Mouse (Mus musculus): ENCODE results near the gene Heatr5b.
"Not testable (repeated sequence)": the region's sequence is repeated elsewhere in the genome, so short reads cannot be mapped to it uniquely, and the experiment has no call there.

Gene Heatr5b

GRCm38 (mm10) chr17:78834856-78835835 is at the start of gene Heatr5b, which contains the start of gene Gpatch11:
Heatr5b (minus strand) TSS chr17:78835364.
Gpatch11 (plus strand) TSS chr17:78835567.
- peak; percentile 99 for DNase-seq (ENCODE audit: extremely low read depth, insufficient read length, low spot score)

DNA sequence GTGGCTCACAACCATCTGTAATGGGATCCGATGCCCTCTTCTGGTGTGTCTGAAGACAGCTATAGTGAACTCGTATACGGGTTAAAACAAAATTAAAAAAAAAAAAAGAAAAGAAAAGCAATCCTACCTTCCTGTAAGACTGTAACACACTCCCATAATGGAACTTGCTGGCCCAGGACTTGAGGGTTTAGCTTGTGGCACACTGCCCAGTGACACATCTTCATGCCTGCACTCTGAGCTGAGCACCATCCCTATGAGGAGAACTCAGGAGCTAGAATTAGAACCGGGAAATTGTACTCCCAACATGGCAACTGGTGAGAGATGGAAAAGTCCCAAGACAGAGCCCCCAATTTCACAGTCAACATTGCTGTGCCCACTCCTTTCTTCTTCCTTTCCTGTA is 48.1 kb upstream of the Heatr5b start:
- no peak for DNase-seq (ENCODE audit: extremely low read depth, insufficient read length, low spot score)

GRCm38 (mm10) chr17:78882401-78883112 is 47.4 kb upstream of the Heatr5b start, which contains the start of gene Eif2ak2:
Eif2ak2 (minus strand) TSS chr17:78882573.
- DNase-seq (ENCODE audit: extremely low read depth, insufficient read length, low spot score), result peak; percentile 92

DNA sequence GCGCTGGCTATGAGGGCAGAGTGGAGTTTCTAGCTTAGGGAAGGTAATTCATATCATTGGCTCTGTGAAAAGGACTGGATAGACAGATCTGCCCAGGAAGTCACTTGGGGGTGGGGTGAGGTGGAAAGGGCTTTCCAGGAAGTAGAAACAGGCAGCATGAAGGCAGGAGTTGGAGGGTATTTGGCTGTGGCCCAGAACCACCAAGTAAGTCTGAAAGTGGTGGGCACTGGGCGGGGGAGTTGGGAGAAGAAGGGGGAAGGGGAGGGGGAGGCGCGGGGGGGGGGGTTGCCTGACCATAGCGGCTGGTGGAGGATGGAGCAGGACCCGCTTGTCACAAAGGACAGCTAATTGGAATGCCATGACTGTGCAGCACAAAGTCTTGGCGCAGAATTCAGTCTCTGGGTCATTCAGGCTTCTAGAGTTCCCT is 46.7 kb upstream of the Heatr5b start:
- no peak for DNase-seq (ENCODE audit: extremely low read depth, insufficient read length, low spot score)

DNA sequence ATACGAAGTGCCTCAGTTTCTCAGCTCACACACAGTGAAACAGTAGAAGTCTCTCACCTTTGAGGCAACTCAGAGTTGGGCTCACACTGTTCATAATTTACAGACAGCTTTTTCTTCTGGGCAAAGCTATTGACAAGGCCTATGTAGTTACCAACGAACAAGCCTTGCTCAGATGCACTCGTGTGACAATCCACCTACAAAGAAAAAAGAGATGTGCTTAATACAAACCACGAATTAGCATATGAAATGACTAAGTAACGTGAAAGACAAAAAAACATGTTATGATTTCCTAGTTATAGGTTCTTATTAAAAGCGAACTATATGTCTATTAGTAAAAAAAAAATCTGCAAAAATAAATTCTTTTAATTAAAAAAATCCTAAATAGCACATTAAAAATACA is 38.7 kb upstream of the Heatr5b start:
- DNase-seq (ENCODE audit: extremely low read depth, insufficient read length, low spot score), result no peak

DNA sequence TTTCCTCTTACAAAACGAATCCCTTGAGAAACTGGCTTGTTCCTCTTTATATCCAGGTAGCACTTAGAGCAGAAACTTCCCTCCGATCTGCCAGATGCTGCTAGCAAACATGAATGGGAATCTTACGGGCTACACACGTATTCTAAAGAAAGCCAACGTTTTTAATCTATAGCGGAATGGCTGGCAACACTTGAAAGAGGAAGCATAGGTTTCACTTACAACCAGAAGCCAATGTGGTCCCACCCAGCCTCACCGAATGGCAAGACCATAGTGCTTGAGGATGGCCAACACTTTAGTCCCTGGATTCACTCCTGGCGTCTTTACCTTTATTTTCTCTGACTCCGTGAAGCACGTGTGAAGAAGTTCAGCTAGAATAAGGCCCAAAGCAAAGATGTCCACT is 21.1 kb upstream of the Heatr5b start:
- DNase-seq (ENCODE audit: extremely low read depth, insufficient read length, low spot score), result no peak

DNA sequence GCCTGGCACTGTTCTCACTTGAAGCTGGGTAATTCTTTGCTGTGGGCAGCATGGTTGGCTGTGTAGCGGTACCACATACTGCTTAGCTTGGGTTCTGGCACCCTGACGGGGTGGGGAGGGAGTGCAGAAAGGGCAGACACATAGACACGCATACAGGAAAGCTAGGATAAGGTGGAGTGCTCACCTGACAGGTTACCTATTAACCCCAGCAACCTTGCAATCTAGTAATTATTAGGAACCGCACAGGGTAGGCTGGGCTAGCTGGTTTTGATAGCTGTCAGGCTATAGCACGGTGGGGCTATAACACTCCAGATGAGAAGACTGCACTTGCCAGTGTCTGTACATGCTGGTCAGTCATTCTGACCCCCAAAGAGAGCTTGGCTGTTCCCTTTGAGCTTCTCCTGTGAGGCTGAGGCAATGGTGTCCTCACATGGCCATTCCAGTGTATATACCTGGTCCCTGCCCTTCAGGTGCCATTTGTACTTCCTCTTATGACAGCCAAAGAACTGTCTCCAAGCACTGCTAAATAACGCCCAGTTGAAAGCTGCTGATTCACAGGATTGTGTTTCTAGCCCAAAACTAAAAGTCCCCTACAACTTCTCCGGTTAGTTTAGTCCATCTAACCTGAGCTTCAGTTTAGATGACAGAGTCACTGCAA is 7.2 kb upstream of the Heatr5b start:
- DNase-seq (ENCODE audit: extremely low read depth, insufficient read length, low spot score), result no peak

GRCm38 (mm10) chr17:78836056-78836455 is 892 bp upstream of the Heatr5b start:
- peak; percentile 11 for DNase-seq (ENCODE audit: extremely low read depth, insufficient read length, low spot score)

- DNase-seq (ENCODE audit: extremely low read depth, insufficient read length, low spot score), result no peak
Measured at GRCm38 (mm10) chr17:78824346-78824745, 10.8 kb downstream of the Heatr5b start.

GRCm38 (mm10) chr17:78809582-78809981 is 25.6 kb downstream of the Heatr5b start:
- DNase-seq (ENCODE audit: extremely low read depth, insufficient read length, low spot score), result no peak

- DNase-seq (ENCODE audit: extremely low read depth, insufficient read length, low spot score), result no peak
Measured at GRCm38 (mm10) chr17:78809019-78809418, 26.1 kb downstream of the Heatr5b start.

DNA sequence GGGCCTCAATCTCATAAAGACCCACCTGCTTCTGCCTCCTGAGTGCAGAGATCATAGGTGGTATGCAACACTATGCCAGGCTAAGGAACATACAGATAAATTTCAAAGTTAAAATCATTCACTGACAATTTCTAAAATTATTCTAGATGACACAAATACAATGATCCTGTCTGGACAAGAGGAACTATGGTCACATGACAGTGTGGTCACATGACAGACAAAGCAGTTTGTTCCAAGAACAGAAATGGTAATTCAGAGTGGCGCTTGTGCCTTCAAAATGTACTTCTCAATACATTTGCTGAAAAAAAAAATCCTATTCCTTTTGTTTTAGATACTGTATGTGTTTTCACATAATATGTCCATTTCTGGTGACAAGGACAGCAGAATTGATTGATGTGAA is 37.9 kb downstream of the Heatr5b start:
- DNase-seq (ENCODE audit: extremely low read depth, insufficient read length, low spot score), result no peak

GRCm38 (mm10) chr17:78794390-78794789 is 40.8 kb downstream of the Heatr5b start:
- no peak for DNase-seq (ENCODE audit: extremely low read depth, insufficient read length, low spot score)

DNA sequence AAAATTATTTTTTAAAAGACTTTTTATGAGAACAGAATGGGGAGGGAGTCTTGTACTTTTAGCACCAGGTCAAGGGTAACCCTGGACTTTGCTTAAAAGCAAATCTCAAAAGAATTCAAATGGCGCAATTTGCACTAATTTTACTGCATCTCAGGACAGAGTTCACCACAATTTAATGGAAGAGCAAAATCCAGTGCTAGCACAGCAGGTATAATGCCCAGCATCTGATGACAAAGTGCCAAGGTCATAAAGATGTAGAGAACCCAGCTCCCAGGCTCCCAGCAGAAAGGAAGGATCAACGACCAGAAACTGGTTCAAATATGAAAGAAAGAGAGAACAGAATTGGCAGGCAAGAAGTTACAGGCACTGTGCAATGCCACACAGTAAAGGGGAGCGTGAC is 43.0 kb downstream of the Heatr5b start:
- DNase-seq (ENCODE audit: extremely low read depth, insufficient read length, low spot score), result no peak

DNA sequence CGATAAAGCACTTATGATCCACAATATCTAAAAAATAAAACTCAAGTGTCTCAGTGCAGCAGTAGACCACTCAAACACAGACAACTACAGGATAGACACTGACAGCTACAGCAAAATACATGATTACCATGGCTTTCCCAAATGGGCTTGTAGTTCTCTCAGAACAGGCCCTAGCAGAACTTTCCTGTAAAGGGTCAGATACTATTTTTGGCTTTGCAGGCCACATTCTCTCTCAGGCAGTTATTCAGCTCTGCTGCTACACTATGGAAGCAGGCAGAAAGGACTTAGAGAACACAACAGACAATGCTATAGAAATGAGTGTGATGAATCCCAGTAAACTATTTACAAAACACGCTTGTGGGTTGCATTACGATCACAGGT is 43.5 kb downstream of the Heatr5b start:
- DNase-seq (ENCODE audit: extremely low read depth, insufficient read length, low spot score), result no peak

DNA sequence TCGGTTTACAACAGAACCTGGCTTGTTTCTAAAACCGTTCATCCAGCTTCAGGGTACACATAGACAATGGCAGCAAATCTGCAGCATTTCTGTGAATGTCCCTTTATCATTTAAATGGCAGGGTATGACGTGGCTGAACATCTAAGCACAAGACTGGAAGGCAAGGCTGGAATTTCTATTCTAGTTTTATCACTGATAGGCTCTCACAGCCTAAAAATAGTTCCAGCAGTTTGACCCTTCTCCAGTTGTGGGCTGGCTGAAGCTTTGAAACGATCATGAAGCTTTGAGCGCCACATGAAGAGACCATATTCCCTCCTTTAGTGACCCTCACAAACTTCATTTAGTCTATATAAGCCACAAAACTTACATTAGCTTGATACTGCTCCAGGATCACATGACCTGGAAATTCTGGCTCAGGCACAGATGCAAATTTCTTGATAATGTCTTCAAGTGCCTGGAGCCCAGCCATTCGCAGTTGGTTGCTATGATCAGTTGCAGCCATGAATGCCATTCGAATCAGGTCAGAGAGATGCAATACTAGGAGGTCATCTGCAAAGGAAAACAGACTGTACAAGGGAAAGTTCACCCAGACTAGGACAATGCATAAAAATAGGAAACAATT is 44.0 kb downstream of the Heatr5b start:
- no peak for DNase-seq (ENCODE audit: extremely low read depth, insufficient read length, low spot score)

DNA sequence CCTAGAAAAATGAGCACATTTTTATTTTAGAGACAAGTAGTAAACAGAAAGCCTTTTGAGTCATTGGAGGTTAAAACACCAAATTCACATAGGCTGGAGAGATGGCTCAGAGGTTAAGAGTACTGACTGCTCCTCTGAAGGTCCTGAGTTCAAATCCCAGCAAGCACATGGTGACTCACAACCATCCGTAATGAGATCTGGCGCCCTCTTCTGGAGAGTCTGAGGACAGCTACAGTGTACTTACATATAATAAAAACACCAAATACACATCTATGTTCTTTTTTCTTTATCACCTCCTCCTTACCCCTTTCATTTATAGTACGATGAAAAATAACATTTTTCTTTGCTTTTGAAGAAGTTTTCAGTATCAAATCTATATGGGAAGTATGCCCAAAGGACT is 46.9 kb downstream of the Heatr5b start:
- not testable (repeated sequence) for DNase-seq (ENCODE audit: extremely low read depth, insufficient read length, low spot score)

- DNase-seq (ENCODE audit: extremely low read depth, insufficient read length, low spot score), result no peak
Measured at GRCm38 (mm10) chr17:78778765-78779164, 56.4 kb downstream of the Heatr5b start.

GRCm38 (mm10) chr17:78772317-78772716 is 62.8 kb downstream of the Heatr5b start:
- DNase-seq (ENCODE audit: extremely low read depth, insufficient read length, low spot score), result no peak

GRCm38 (mm10) chr17:78770932-78771331 is 64.2 kb downstream of the Heatr5b start:
- no peak for DNase-seq (ENCODE audit: extremely low read depth, insufficient read length, low spot score)

DNA sequence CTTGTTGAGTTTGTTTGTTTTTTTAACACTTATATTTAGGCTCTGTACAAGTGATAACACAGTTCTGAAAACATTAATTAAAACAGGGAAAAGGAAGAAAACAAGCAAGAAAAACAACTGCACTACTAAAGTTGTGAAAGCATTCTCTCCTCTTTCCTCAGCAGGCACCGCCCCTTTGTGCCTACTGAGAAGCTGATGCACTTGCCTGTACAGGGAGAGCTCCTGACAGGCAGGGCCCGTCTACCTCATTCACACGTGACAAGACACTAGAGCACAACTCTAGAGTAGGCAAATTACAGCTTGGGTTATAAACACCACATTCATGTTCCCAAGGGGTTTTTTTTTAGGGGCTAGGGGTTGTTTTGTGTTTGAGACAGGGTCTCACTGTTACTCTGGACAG is 65.8 kb downstream of the Heatr5b start:
- no peak for DNase-seq (ENCODE audit: extremely low read depth, insufficient read length, low spot score)

All from 3134 (cell line).